Mouse (Mus musculus): Measurements from ENCODE around the gene Mylip.

- no peak for TF ChIP-seq CTCF (IDR thresholded peaks at IDR 0.05; ENCODE audit: insufficient read depth, low read depth, low read length)
- TF ChIP-seq POLR2A (IDR thresholded peaks at IDR 0.05; ENCODE audit: insufficient read depth, low read depth, low read length): no peak
These were observed 4.8 kb downstream of the Mylip start for GRCm38 (mm10) chr13:45394221-45394768.

Data from olfactory bulb, adult 2 months (tissue).